Mouse (Mus musculus) neural tube, embryonic 14.5 days (tissue): ENCODE results near the gene Spats2. TPM values are rescaled to one million over a fixed set of nuclear protein-coding genes. Genes with fewer than 3 reads are reported as not detected.
A peak's percentile ranks its signal among the peaks of the same experiment; 100 is the strongest.

ENCODE experiments used
- ATAC-seq: fragments of 200-750 bp; cut with Nextera tagmentation; 2 replicates; pipeline ENCODE4 v1.8.0; 2017; ENCODE audit warnings: low read depth, mild to moderate bottlenecking, moderate TSS enrichment, moderate library complexity
- H3K27ac ChIP-seq: fragments of 300-500 bp; sonication (generic); 2 replicates; pipeline ENCODE4 v1.5.1; 2014; ENCODE audit warnings: low read depth, mild to moderate bottlenecking, control low read depth, low read length, moderate library complexity, mixed read lengths
- H3K27me3 ChIP-seq: fragments of 300-500 bp; sonication (generic); 2 replicates; pipeline ENCODE4 v1.6.1; 2014; ENCODE audit warnings: low read length; ENCODE audit not compliant: control insufficient read depth, insufficient read depth
- H3K36me3 ChIP-seq: fragments of 300-500 bp; sonication (generic); 2 replicates; pipeline ENCODE4 v1.6.1; 2014; ENCODE audit warnings: low read length, mixed read lengths; ENCODE audit not compliant: control insufficient read depth, insufficient read depth
- H3K4me1 ChIP-seq: fragments of 300-500 bp; sonication (generic); 2 replicates; pipeline ENCODE4 v1.6.1; 2014; ENCODE audit warnings: low read length; ENCODE audit not compliant: control insufficient read depth, insufficient read depth
- H3K4me2 ChIP-seq: fragments of 300-500 bp; sonication (generic); 2 replicates; pipeline ENCODE4 v1.6.1; 2014; ENCODE audit warnings: mild to moderate bottlenecking, low read depth, low read length, control low read depth
- H3K4me3 ChIP-seq: fragments of 300-500 bp; sonication (generic); 2 replicates; pipeline ENCODE4 v1.5.1; 2014; ENCODE audit warnings: low read depth, low read length, control low read depth, mixed read lengths
- H3K9ac ChIP-seq: fragments of 300-500 bp; sonication (generic); replicated peaks from 2 replicates; pipeline ENCODE4 v1.6.1; 2014; ENCODE audit warnings: low read depth, mild to moderate bottlenecking, control low read depth, low read length, mixed read lengths
- H3K9me3 ChIP-seq: fragments of 300-500 bp; sonication (generic); 2 replicates; pipeline ENCODE4 v1.6.1; 2016; ENCODE audit warnings: low read length; ENCODE audit not compliant: control insufficient read depth
- WGBS: fragments of 180-500 bp; shearing (Covaris S2); extraction: QIAGEN DNeasy Blood & Tissue Kit; methylation state at CpG from one replicate; pipeline ENCODE4 v1.1.7; 2014; 5-methylcytosine and 5-hydroxymethylcytosine counted together
- polyA plus RNA-seq: library from polyadenylated mRNA; unstranded; fragments of >200 nt; fragmentation: Nextera tagmentation; extraction: Ambion mirVana; gene quantifications from 2 replicates; pipeline ENCODE4 v1.2.1, GENCODE M21; 2014

Gene Spats2
- polyA plus RNA-seq, 1 experiment from 2014 or later: 32.6 TPM

GRCm38 (mm10) chr15:99126816-99127365 is 1.2 kb downstream of the Spats2 start:
- Histone ChIP-seq H3K27me3 (no peaks in the 10 kb centered on the region; the same call in 1 of the 2 replicates), H3K9me3 (no peaks in the 10 kb centered on the region), H3K4me3 (peak overlapping the region; percentile 70), H3K27ac (peak overlapping the region; percentile 90), H3K9ac (peak overlapping the region; percentile 77), H3K36me3 (no peaks in the 10 kb centered on the region), H3K4me1 (peaks cover 6% of the 10 kb centered on the region; the same call in 1 of the 2 replicates), H3K4me2 (peak overlapping the region; percentile 62)
- under 1% methylated on average over 34 of the region's 35 CpGs for WGBS
- peak; percentile 21; the same call in 1 of the 2 replicates for ATAC-seq

- Histone ChIP-seq H3K4me1 (peaks cover 6% of the 10 kb centered on the region; the same call in 1 of the 2 replicates), H3K27ac (no peak overlapping the region), H3K4me3 (peak overlapping the region; percentile 70), H3K4me2 (peak overlapping the region; percentile 62), H3K9me3 (no peaks in the 10 kb centered on the region), H3K9ac (peak overlapping the region; percentile 77; the same call in 1 of the 2 replicates), H3K27me3 (no peaks in the 10 kb centered on the region; the same call in 1 of the 2 replicates), H3K36me3 (no peaks in the 10 kb centered on the region)
- ATAC-seq: no peak
- 65% methylated on average over 6 of the region's 6 CpGs for WGBS
Observed at GRCm38 (mm10) chr15:99127851-99128522, 2.3 kb downstream of the Spats2 start.

GRCm38 (mm10) chr15:99129441-99129840 is 3.7 kb downstream of the Spats2 start:
- ATAC-seq: no peak
- Histone ChIP-seq H3K4me3 (no peak overlapping the region), H3K36me3 (no peaks in the 10 kb centered on the region), H3K9me3 (no peaks in the 10 kb centered on the region), H3K27me3 (no peaks in the 10 kb centered on the region; the same call in 1 of the 2 replicates), H3K4me1 (peaks cover 6% of the 10 kb centered on the region; the same call in 1 of the 2 replicates), H3K27ac (no peak overlapping the region), H3K9ac (no peak overlapping the region), H3K4me2 (no peak overlapping the region)
- WGBS: 64% methylated on average over 11 of the region's 11 CpGs

- Histone ChIP-seq H3K9ac (no peak overlapping the region), H3K36me3 (no peaks in the 10 kb centered on the region), H3K27me3 (no peaks in the 10 kb centered on the region; the same call in 1 of the 2 replicates), H3K4me2 (no peak overlapping the region), H3K9me3 (no peaks in the 10 kb centered on the region), H3K4me1 (peaks cover 6% of the 10 kb centered on the region; the same call in 1 of the 2 replicates), H3K4me3 (no peak overlapping the region), H3K27ac (no peak overlapping the region)
- WGBS: 74% methylated on average over 22 of the region's 22 CpGs
- ATAC-seq: no peak
Observed at GRCm38 (mm10) chr15:99129956-99130910, 4.5 kb downstream of the Spats2 start.

GRCm38 (mm10) chr15:99138389-99138788 is 12.7 kb downstream of the Spats2 start:
- Histone ChIP-seq H3K27ac (no peak overlapping the region), H3K36me3 (no peaks in the 10 kb centered on the region), H3K4me2 (no peak overlapping the region), H3K4me3 (no peak overlapping the region), H3K9me3 (no peaks in the 10 kb centered on the region), H3K9ac (no peak overlapping the region), H3K27me3 (no peaks in the 10 kb centered on the region), H3K4me1 (no peaks in the 10 kb centered on the region)
- WGBS: 87% methylated on average over 5 of the region's 5 CpGs
- ATAC-seq: no peak

- no peak for ATAC-seq
- no peak overlapping the region for H3K4me2 ChIP-seq
- WGBS: 54% methylated on average over 6 of the region's 6 CpGs
- H3K9me3 ChIP-seq: no peaks in the 10 kb centered on the region
- no peaks in the 10 kb centered on the region for H3K27me3 ChIP-seq
- H3K36me3 ChIP-seq: no peaks in the 10 kb centered on the region
- no peak overlapping the region for H3K27ac ChIP-seq
- no peak overlapping the region for H3K4me3 ChIP-seq
- no peak overlapping the region for H3K9ac ChIP-seq
- H3K4me1 ChIP-seq: no peaks in the 10 kb centered on the region
Observed at GRCm38 (mm10) chr15:99139669-99140068, 14.0 kb downstream of the Spats2 start.

- peaks cover 4% of the 10 kb centered on the region; the same call in 1 of the 2 replicates for H3K36me3 ChIP-seq
- H3K27me3 ChIP-seq: no peaks in the 10 kb centered on the region
- H3K4me3 ChIP-seq: no peak overlapping the region
- no peaks in the 10 kb centered on the region for H3K4me1 ChIP-seq
- no peak overlapping the region for H3K27ac ChIP-seq
- H3K9ac ChIP-seq: no peak overlapping the region
- H3K4me2 ChIP-seq: no peak overlapping the region
- no peaks in the 10 kb centered on the region for H3K9me3 ChIP-seq
- WGBS: 91% methylated on average over 7 of the region's 7 CpGs
- ATAC-seq: no peak
Observed at GRCm38 (mm10) chr15:99150516-99150915, 24.8 kb downstream of the Spats2 start.

GRCm38 (mm10) chr15:99151324-99151723 is 25.6 kb downstream of the Spats2 start:
- H3K9ac ChIP-seq: no peak overlapping the region
- no peaks in the 10 kb centered on the region for H3K9me3 ChIP-seq
- H3K27me3 ChIP-seq: no peaks in the 10 kb centered on the region
- H3K36me3 ChIP-seq: peaks cover 4% of the 10 kb centered on the region; the same call in 1 of the 2 replicates
- ATAC-seq: no peak
- no peaks in the 10 kb centered on the region for H3K4me1 ChIP-seq
- H3K27ac ChIP-seq: no peak overlapping the region
- 77% methylated on average over 8 of the region's 8 CpGs for WGBS
- no peak overlapping the region for H3K4me2 ChIP-seq
- no peak overlapping the region for H3K4me3 ChIP-seq
